Mouse (Mus musculus) embryonic facial prominence, embryonic 15.5 days (tissue): ENCODE results near the gene Rfxank. TPM values are rescaled to one million over a fixed set of nuclear protein-coding genes. Genes with fewer than 3 reads are reported as not detected.

Experiments used
- ATAC-seq: fragments of 200-750 bp; cut with Nextera tagmentation; 2 replicates; pipeline ENCODE4 v1.8.0; 2017; ENCODE audit warnings: low read depth, moderate TSS enrichment; ENCODE audit not compliant: insufficient number of reproducible peaks, low FRiP score, low TSS enrichment
- H3K27ac ChIP-seq: fragments of 300-500 bp; sonication (generic); replicated peaks from 2 replicates; pipeline ENCODE4 v1.5.1; 2015; ENCODE audit warnings: mild to moderate bottlenecking, inconsistent platforms
- H3K27me3 ChIP-seq: fragments of 300-500 bp; sonication (generic); 2 replicates; pipeline ENCODE4 v1.6.1; 2015; ENCODE audit warnings: inconsistent platforms
- H3K36me3 ChIP-seq: fragments of 300-500 bp; sonication (generic); 2 replicates; pipeline ENCODE4 v1.6.1; 2015; ENCODE audit warnings: mild to moderate bottlenecking, inconsistent platforms
- H3K4me1 ChIP-seq: fragments of 300-500 bp; sonication (generic); 2 replicates; pipeline ENCODE4 v1.6.1; 2015; ENCODE audit warnings: inconsistent platforms
- H3K4me2 ChIP-seq: fragments of 300-500 bp; sonication (generic); replicated peaks from 2 replicates; pipeline ENCODE4 v1.6.1; 2015; ENCODE audit warnings: mild to moderate bottlenecking, inconsistent platforms
- H3K4me3 ChIP-seq: fragments of 300-500 bp; sonication (generic); replicated peaks from 2 replicates; pipeline ENCODE4 v1.5.1; 2015; ENCODE audit warnings: mild to moderate bottlenecking, inconsistent platforms
- H3K9ac ChIP-seq: fragments of 300-500 bp; sonication (generic); 2 replicates; pipeline ENCODE4 v1.6.1; 2015; ENCODE audit warnings: inconsistent platforms
- H3K9me3 ChIP-seq: fragments of 300-500 bp; sonication (generic); replicated peaks from 2 replicates; pipeline ENCODE4 v1.6.1; 2016; ENCODE audit warnings: inconsistent platforms
- WGBS: fragments of 180-500 bp; shearing (Covaris S2); methylation state at CpG from one replicate; pipeline ENCODE4 v1.1.7; 2015; 5-methylcytosine and 5-hydroxymethylcytosine counted together
- polyA plus RNA-seq: library from polyadenylated mRNA; unstranded; fragments of >200 nt; fragmentation: Nextera tagmentation; extraction: Ambion mirVana; gene quantifications from 2 replicates; pipeline ENCODE4 v1.2.1, GENCODE M21; 2015

The Rfxank gene
- polyA plus RNA-seq, 1 experiment from 2014 or later, result 22.2 TPM

- Histone ChIP-seq H3K4me3 (no peak overlapping the region), H3K9me3 (no peaks in the 10 kb centered on the region), H3K27ac (no peak overlapping the region), H3K9ac (no peak overlapping the region), H3K4me2 (no peak overlapping the region), H3K27me3 (peaks cover 14% of the 10 kb centered on the region), H3K4me1 (no peaks in the 10 kb centered on the region), H3K36me3 (no peaks in the 10 kb centered on the region)
- ATAC-seq, result no peak
- WGBS, result 18% methylated on average over 6 of the region's 6 CpGs
These were observed 34.4 kb downstream of the Rfxank start for GRCm38 (mm10) chr8:70104506-70104905.

- H3K4me2 ChIP-seq, result no peak overlapping the region
- H3K36me3 ChIP-seq, result no peaks in the 10 kb centered on the region
- WGBS, result 68% methylated on average over 8 of the region's 8 CpGs
- H3K27me3 ChIP-seq, result peaks cover 5% of the 10 kb centered on the region; the same call in 1 of the 2 replicates
- no peaks in the 10 kb centered on the region for H3K4me1 ChIP-seq
- H3K9me3 ChIP-seq, result no peaks in the 10 kb centered on the region
- no peak overlapping the region for H3K4me3 ChIP-seq
- ATAC-seq, result no peak
- H3K27ac ChIP-seq, result no peak overlapping the region
- no peak overlapping the region for H3K9ac ChIP-seq
These were observed 38.7 kb downstream of the Rfxank start for GRCm38 (mm10) chr8:70100241-70100640.

GRCm38 (mm10) chr8:70099276-70099675 lies 39.7 kb downstream of the Rfxank start:
- Histone ChIP-seq H3K9ac (no peak overlapping the region), H3K4me2 (no peak overlapping the region), H3K4me3 (no peak overlapping the region), H3K27ac (no peak overlapping the region), H3K36me3 (no peaks in the 10 kb centered on the region), H3K4me1 (no peaks in the 10 kb centered on the region), H3K27me3 (peaks cover 6% of the 10 kb centered on the region; the same call in 1 of the 2 replicates), H3K9me3 (no peaks in the 10 kb centered on the region)
- no peak for ATAC-seq
- 77% methylated on average over 8 of the region's 8 CpGs for WGBS

- H3K27ac ChIP-seq, result no peak overlapping the region
- H3K4me3 ChIP-seq, result no peak overlapping the region
- no peaks in the 10 kb centered on the region for H3K9me3 ChIP-seq
- ATAC-seq, result no peak
- H3K9ac ChIP-seq, result no peak overlapping the region
- H3K4me1 ChIP-seq, result peaks cover 5% of the 10 kb centered on the region
- peaks cover 47% of the 10 kb centered on the region for H3K27me3 ChIP-seq
- WGBS, result 36% methylated on average over 8 of the region's 8 CpGs
- H3K36me3 ChIP-seq, result no peaks in the 10 kb centered on the region
- H3K4me2 ChIP-seq, result no peak overlapping the region
These were observed 46.2 kb downstream of the Rfxank start for GRCm38 (mm10) chr8:70092786-70093185.

- Histone ChIP-seq H3K4me1 (peaks cover 15% of the 10 kb centered on the region), H3K9me3 (no peaks in the 10 kb centered on the region), H3K27ac (no peak overlapping the region), H3K27me3 (peaks cover 76% of the 10 kb centered on the region), H3K4me3 (no peak overlapping the region), H3K9ac (no peak overlapping the region), H3K4me2 (no peak overlapping the region), H3K36me3 (no peaks in the 10 kb centered on the region)
- no peak for ATAC-seq
- 58% methylated on average over 9 of the region's 9 CpGs for WGBS
These were observed 49.5 kb downstream of the Rfxank start for GRCm38 (mm10) chr8:70089296-70089960.

- no peaks in the 10 kb centered on the region for H3K36me3 ChIP-seq
These were observed 50.9 kb downstream of the Rfxank start for GRCm38 (mm10) chr8:70087836-70088650.

GRCm38 (mm10) chr8:70087237-70087636 lies 51.7 kb downstream of the Rfxank start:
- H3K9ac ChIP-seq, result no peak overlapping the region
- H3K9me3 ChIP-seq, result no peaks in the 10 kb centered on the region
- H3K4me1 ChIP-seq, result peaks cover 30% of the 10 kb centered on the region
- no peak overlapping the region for H3K27ac ChIP-seq
- no peak overlapping the region for H3K4me3 ChIP-seq
- H3K4me2 ChIP-seq, result no peak overlapping the region
- 3% methylated on average over 7 of the region's 7 CpGs for WGBS
- no peaks in the 10 kb centered on the region for H3K36me3 ChIP-seq
- ATAC-seq, result no peak
- peaks cover 90% of the 10 kb centered on the region for H3K27me3 ChIP-seq

More at GRCm38 (mm10) chr8:70087836-70088650, 50.9 kb downstream of the Rfxank start:
- 4% methylated on average over 56 of the region's 56 CpGs for WGBS
- peak overlapping the region; percentile 40 for H3K4me3 ChIP-seq
- peaks cover 84% of the 10 kb centered on the region for H3K27me3 ChIP-seq
- H3K4me2 ChIP-seq, result peak overlapping the region; percentile 66
- 0 out of 2 replicates have a peak, but pooled peaks have one; percentile 40 for ATAC-seq
- H3K4me1 ChIP-seq, result peaks cover 29% of the 10 kb centered on the region
- no peak overlapping the region for H3K27ac ChIP-seq
- peak overlapping the region; percentile 28 for H3K9ac ChIP-seq
- H3K9me3 ChIP-seq, result no peaks in the 10 kb centered on the region

GRCm38 (mm10) chr8:70086151-70086550 lies 52.8 kb downstream of the Rfxank start:
- no peak overlapping the region for H3K4me3 ChIP-seq
- H3K4me1 ChIP-seq, result peaks cover 30% of the 10 kb centered on the region
- ATAC-seq, result no peak
- no peaks in the 10 kb centered on the region for H3K36me3 ChIP-seq
- no peaks in the 10 kb centered on the region for H3K9me3 ChIP-seq
- H3K4me2 ChIP-seq, result no peak overlapping the region
- peaks cover 93% of the 10 kb centered on the region for H3K27me3 ChIP-seq
- H3K27ac ChIP-seq, result no peak overlapping the region
- 39% methylated on average over 1 of the region's 1 CpGs for WGBS
- no peak overlapping the region for H3K9ac ChIP-seq

GRCm38 (mm10) chr8:70084191-70085065 lies 54.5 kb downstream of the Rfxank start:
- ATAC-seq, result no peak; the same call in 1 of the 2 replicates
- no peaks in the 10 kb centered on the region for H3K36me3 ChIP-seq
- H3K27ac ChIP-seq, result no peak overlapping the region
- peaks cover 30% of the 10 kb centered on the region for H3K4me1 ChIP-seq
- peak overlapping the region; percentile 40 for H3K4me3 ChIP-seq
- H3K4me2 ChIP-seq, result peak overlapping the region; percentile 66
- H3K27me3 ChIP-seq, result peaks cover 79% of the 10 kb centered on the region
- peak overlapping the region; percentile 6; the same call in 1 of the 2 replicates for H3K9ac ChIP-seq
- no peaks in the 10 kb centered on the region for H3K9me3 ChIP-seq
- 2% methylated on average over 71 of the region's 71 CpGs for WGBS

GRCm38 (mm10) chr8:70083285-70083684 lies 55.7 kb downstream of the Rfxank start, which contains the start of gene Hapln4:
TSS of gene Hapln4 (plus strand) at chr8:70083457.
- under 1% methylated on average over 26 of the region's 26 CpGs for WGBS
- Histone ChIP-seq H3K4me2 (peak within 1 kb of the TSS; percentile 66), H3K36me3 (no peaks in the 10 kb centered on the region), H3K4me3 (peak within 1 kb of the TSS; percentile 40), H3K4me1 (peaks cover 29% of the 10 kb centered on the region), H3K9ac (peak within 1 kb of the TSS; percentile 6; the same call in 1 of the 2 replicates), H3K27ac (no peak within 1 kb of the TSS), H3K9me3 (no peaks in the 10 kb centered on the region), H3K27me3 (peaks cover 68% of the 10 kb centered on the region)
- no peak for ATAC-seq

- Histone ChIP-seq H3K36me3 (no peaks in the 10 kb centered on the region), H3K4me2 (no peak overlapping the region), H3K4me3 (no peak overlapping the region), H3K9ac (no peak overlapping the region), H3K27me3 (peaks cover 55% of the 10 kb centered on the region), H3K4me1 (peaks cover 23% of the 10 kb centered on the region), H3K27ac (no peak overlapping the region), H3K9me3 (no peaks in the 10 kb centered on the region)
- no peak for ATAC-seq
- WGBS, result 72% methylated on average over 2 of the region's 2 CpGs
These were observed 57.0 kb downstream of the Rfxank start for GRCm38 (mm10) chr8:70081976-70082375.
